Mouse (Mus musculus): ENCODE measurements at regions not wholly inside any gene's neighbourhood (a gene's known extent, or its start where the extent isn't known, plus 50 kb on each side); places are given as distances from the start of the nearest gene placed in this dataset.

GRCm38 (mm10) chr9:47346527-47347111, 183.4 kb upstream of the Cadm1 start:
- DNase-seq (ENCODE audit: low spot score in 2 of 2): no peak

- DNase-seq (ENCODE audit: low spot score in 2 of 2): no peak
Observed at GRCm38 (mm10) chr9:47350301-47350700, 179.7 kb upstream of the Cadm1 start.

- no peak for DNase-seq (ENCODE audit: low spot score in 2 of 2)
Observed at GRCm38 (mm10) chr9:47351036-47351435, 178.9 kb upstream of the Cadm1 start.

- no peak for DNase-seq (ENCODE audit: low spot score in 2 of 2)
Observed at GRCm38 (mm10) chr9:47353017-47353416, 177.0 kb upstream of the Cadm1 start.

- no peak for DNase-seq (ENCODE audit: low spot score in 2 of 2)
Observed at GRCm38 (mm10) chr9:47353972-47354371, 176.0 kb upstream of the Cadm1 start.

GRCm38 (mm10) chr9:47354423-47354822, 175.6 kb upstream of the Cadm1 start:
- DNase-seq (ENCODE audit: low spot score in 2 of 2): no peak

- DNase-seq (ENCODE audit: low spot score in 2 of 2): no peak
Observed at GRCm38 (mm10) chr9:47354866-47355265, 175.1 kb upstream of the Cadm1 start.

GRCm38 (mm10) chr9:47357756-47358399, 172.1 kb upstream of the Cadm1 start:
- DNase-seq (ENCODE audit: low spot score in 2 of 2): peak in 1 of 2 experiments; percentile 19

- DNase-seq (ENCODE audit: low spot score in 2 of 2): no peak
Observed at GRCm38 (mm10) chr9:47358400-47358767, 171.6 kb upstream of the Cadm1 start.

- no peak for DNase-seq (ENCODE audit: low spot score in 2 of 2)
Observed at GRCm38 (mm10) chr9:47363086-47363485, 166.9 kb upstream of the Cadm1 start.

- DNase-seq (ENCODE audit: low spot score in 2 of 2): no peak
Observed at GRCm38 (mm10) chr9:47364762-47365161, 165.2 kb upstream of the Cadm1 start.

GRCm38 (mm10) chr9:47367266-47367957, 162.6 kb upstream of the Cadm1 start:
- DNase-seq (ENCODE audit: low spot score in 2 of 2): no peak

GRCm38 (mm10) chr9:47368015-47368901, 161.7 kb upstream of the Cadm1 start:
- no peak for DNase-seq (ENCODE audit: low spot score in 2 of 2)

- no peak for DNase-seq (ENCODE audit: low spot score in 2 of 2)
Observed at GRCm38 (mm10) chr9:47372296-47372695, 157.7 kb upstream of the Cadm1 start.

GRCm38 (mm10) chr9:47374086-47374485, 155.9 kb upstream of the Cadm1 start:
- no peak for DNase-seq (ENCODE audit: low spot score in 2 of 2)

- DNase-seq (ENCODE audit: low spot score in 2 of 2): no peak
Observed at GRCm38 (mm10) chr9:47376645-47377044, 153.3 kb upstream of the Cadm1 start.

- no peak for DNase-seq (ENCODE audit: low spot score in 2 of 2)
Observed at GRCm38 (mm10) chr9:47378541-47378940, 151.4 kb upstream of the Cadm1 start.

- no peak for DNase-seq (ENCODE audit: low spot score in 2 of 2)
Observed at GRCm38 (mm10) chr9:47380361-47380760, 149.6 kb upstream of the Cadm1 start.

GRCm38 (mm10) chr9:47384185-47384854, 145.7 kb upstream of the Cadm1 start:
- DNase-seq (ENCODE audit: low spot score in 2 of 2): no peak

- DNase-seq (ENCODE audit: low spot score in 2 of 2): no peak
Observed at GRCm38 (mm10) chr9:47386646-47387045, 143.3 kb upstream of the Cadm1 start.

GRCm38 (mm10) chr9:47387221-47387620, 142.8 kb upstream of the Cadm1 start:
- no peak for DNase-seq (ENCODE audit: low spot score in 2 of 2)
